Mouse (Mus musculus) embryo, embryonic 11 days (tissue): ENCODE measurements around the gene Hoxb13.

Experiments
- DNase-seq: peaks from one replicate; pipeline ENCODE4 v3.0.0-alpha.2; 2015

The Hoxb13 gene

DNA sequence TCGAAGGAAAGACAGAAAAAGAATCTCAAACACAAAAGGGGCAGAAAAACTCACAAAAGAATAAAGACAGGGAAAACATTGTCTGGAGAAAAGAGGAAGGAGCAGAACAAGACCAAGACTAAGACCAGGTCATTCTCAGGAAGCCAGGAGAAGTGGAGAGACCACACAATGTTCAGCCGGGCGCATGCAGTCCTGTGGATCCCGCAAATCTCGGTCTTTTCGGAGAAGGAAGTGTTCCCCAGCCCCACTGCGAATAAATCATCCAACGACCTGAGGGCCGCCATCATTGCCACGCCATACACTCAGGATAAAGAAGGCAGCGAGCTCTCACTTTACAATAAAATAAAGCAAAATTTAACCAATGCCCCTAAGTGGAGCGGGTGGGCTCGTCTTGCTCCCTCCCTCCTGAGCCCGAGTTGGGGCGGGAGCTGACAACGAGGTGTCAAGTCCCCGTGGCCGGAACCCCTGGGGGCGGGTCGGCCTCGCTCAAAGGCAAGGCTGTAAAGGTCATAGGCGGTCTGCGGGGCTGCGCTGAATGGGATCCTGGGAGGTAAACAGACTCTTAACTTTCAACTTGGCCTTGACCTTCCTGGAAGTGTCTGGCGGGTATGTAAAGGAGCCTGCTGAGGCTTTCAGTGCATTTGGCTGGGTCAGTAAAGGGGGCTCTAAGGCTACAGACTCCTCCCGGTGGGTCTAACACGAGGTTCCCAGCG is 4.2 kb upstream of the Hoxb13 start:
- DNase-seq, result no peak

- DNase-seq, result no peak
These were observed 3.0 kb upstream of the Hoxb13 start for GRCm38 (mm10) chr11:96191132-96191531.

GRCm38 (mm10) chr11:96194401-96194710 is 240 bp downstream of the Hoxb13 start:
- DNase-seq, result no peak

DNA sequence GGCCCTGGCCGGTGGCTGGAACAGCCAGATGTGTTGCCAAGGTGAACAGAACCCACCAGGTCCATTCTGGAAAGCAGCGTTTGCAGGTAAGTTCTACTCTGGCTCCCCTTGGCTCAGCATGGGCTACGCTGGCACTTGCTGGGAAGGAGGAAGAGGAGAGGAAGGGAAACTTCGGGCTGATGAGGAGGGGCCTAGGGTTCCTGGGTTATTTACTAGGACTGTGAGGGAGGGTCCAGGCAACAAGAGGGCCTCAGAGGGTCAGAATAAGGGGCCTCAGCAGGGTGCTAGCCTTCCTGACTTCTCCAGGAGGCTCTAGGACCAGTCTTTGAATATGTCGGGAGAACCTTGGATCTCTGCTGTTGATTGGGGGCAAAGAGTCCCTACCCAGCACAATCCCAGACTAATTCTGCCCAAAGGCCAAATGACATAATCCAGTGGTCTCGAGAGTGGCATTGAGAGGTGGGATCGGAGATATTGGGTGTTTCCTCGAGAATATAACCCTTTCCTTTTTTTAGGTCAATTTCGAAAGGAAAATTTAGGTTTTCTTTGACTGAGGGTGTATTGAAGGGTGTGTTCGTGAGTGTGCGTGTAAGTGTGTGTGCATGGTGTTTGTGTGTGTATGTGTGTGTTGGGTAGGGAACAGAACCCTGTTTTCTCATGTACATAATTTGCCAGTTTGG is 985 bp downstream of the Hoxb13 start:
- no peak for DNase-seq

- no peak for DNase-seq
These were observed 1.7 kb downstream of the Hoxb13 start for GRCm38 (mm10) chr11:96195769-96196280.

DNA sequence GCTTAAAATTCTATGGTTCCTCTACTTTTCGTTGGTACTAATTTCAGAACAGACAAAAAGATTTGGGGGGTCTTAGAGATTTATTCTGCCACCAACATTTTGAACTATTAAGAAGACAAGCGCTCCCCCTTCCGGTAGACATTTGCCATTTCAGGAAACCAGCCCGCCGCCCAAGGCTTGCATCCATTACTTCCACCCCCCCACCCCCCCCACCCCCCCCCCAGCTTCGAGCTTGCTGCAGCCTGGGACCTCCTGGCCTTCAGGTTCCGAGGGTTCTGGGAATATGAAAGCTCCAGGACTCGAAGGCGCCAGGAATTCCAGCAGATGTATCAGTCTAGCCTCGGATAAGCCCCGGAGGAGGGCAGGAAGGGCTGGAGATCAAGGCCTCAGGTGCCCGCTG is 4.5 kb downstream of the Hoxb13 start:
- DNase-seq, result peak; percentile 78

DNA sequence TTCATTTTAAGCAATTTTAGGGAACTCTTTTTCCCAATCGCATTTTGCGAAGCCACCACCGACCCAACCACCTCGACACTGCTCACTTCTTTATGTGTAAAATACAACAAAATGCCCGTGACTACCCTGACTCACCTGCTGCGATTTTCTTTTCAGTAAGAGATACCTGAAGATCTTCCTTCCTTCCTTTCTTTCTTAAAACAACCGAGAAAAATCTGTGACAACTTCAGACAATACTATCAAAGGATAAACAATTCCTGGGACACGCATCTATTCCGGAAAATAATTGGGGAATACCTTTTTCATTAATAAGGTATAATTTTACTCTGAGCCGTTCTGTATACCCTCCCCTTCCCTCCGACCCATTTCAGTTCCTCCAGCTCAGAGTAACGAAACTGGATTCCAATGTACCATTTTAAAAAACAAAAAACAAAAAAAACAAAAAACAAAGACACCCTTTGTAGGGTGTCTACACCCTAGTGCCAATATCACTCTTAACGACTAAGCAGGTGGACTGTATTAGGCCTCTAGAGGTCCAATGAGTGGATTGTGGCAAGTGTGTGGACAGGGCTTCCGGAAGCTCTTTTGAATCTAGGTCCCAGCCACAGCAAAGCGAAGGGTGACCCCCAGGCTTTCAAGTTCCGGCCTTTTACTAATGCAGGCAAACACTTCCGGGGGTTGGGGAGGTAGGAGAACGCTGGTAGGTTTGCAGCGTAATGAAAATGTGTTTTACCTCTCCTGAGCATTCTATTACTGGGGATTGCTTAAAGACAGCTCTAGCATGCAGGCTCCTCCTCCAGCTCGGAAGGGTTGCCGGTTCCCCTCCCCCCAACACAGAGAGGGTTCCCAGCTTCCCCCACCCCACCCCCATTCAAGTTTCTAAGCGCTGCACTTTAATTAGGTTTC is 5.3 kb downstream of the Hoxb13 start:
- no peak for DNase-seq

DNA sequence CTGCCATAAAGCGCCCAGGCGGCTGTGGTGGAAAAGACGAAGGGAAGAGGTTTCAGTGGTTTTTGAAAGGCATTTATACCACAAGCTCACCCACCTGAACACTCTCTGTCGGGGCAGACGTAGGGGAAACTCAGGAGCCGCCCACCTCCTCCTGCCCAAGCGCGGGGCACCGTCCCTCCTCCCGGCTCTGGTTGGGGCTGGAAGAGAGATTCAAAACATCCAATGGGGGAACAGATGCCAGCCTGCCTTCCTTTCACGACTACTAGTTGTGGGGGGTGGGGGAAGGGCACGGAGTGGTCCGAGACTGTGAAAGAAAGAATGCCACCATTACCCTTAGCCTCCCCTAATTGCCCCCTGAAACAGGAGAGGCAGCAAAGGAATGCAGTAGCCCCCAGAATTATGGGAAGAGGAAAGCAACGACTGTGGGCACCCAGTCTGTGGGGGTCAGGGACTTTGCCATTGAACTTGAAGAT is 6.1 kb downstream of the Hoxb13 start:
- DNase-seq, result no peak

- no peak for DNase-seq
These were observed 7.6 kb downstream of the Hoxb13 start for GRCm38 (mm10) chr11:96201741-96202140.

DNA sequence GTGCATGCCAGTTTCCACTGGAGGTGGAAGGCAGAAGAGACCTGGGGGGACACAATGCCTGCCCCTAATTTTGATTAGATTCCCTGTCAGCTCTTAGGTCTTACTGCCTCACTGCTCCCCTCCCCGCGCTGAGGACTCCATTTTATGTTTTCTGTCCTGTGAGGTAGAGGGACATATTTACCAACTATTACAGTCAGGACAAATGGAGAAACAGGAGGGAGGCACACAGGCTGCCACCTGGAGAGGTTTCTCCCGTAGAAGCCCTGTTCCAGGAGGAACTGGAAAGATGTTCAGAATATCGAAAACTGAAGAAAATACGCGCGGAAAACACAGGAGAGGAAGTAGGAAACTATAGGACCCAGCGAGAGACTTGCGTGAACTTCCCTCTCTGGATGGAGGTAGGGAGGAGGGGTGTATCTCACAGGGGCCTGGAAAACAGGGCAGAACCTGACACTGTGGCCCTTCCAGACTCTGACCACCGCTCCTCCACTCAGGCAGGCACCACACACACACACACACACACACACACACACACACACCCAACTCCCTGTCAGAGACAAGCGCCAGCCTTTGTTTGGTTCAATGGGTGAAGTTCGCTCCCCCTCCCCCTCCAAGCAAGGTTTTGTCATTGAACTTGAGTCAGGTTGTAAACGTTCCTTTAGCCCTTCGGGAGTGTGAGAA is 8.4 kb downstream of the Hoxb13 start:
- no peak for DNase-seq

GRCm38 (mm10) chr11:96203182-96203788 is 9.2 kb downstream of the Hoxb13 start:
- no peak for DNase-seq

- DNase-seq, result no peak
These were observed 9.7 kb downstream of the Hoxb13 start for GRCm38 (mm10) chr11:96203789-96204186.

GRCm38 (mm10) chr11:96204351-96204750 is 10.2 kb downstream of the Hoxb13 start:
- DNase-seq, result no peak

GRCm38 (mm10) chr11:96205426-96206131 is 11.5 kb downstream of the Hoxb13 start:
- no peak for DNase-seq

DNA sequence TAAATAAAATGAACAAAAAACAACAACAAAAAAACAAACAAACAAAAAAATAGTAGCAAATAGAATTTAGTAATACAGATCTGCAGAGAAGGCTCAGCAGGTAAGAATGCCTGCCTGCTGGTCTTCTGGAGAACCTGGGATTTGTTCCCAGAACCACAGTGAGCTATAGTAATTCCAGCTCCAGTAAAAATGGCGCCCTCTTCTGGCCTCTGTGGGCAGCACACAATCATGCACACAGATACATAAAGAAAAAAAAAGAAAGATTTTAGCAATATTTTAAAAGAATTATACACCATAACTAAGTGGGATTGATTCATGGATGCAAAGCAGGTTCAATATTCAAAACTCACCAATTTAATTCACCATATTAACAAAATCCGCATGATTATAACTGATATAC is 29.7 kb downstream of the Hoxb13 start:
- DNase-seq, result no peak

DNA sequence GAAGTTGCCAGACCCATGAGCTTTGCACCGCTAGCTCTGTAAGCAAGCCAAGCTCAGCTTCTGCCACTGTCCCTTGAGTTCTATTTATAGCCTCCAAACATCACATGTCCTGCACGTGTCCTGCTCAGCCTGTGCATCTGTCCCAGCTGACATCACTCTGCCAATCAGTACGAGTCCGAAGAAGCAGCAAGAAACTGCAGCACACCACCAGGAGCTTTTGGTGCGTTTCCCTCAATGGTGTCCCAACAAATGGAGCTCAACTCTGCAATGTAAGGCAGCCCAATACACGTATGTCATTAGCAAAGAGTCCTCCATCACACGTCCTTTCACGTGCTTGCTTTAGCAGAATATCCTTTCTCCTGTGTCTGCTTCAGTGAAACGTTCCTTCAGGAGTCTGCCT is 33.6 kb downstream of the Hoxb13 start:
- no peak for DNase-seq

- peak; percentile 70 for DNase-seq
These were observed 40.8 kb downstream of the Hoxb13 start for GRCm38 (mm10) chr11:96234906-96235305.

DNA sequence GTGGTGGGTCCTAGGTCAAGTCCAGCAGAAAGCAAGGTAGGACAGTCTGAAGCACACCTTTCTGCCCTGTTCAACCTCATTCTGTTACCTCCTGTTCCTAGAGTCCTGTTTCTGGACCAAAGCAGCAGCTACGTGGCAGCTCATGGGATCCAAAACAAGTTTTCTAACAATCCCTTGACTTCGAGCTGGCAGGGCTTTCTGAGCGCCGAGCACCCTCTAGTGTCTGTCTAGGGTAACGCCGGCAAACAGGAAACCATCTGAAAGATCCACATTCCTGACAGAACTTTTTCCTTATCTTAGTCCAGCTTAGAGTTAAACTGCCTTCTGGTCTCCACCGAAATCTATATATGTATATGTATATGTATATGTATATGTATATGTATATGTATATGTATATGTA is 46.1 kb downstream of the Hoxb13 start:
- peak; percentile 74 for DNase-seq
